Mouse (Mus musculus) embryonic facial prominence, embryonic 13.5 days (tissue): ENCODE measurements around the gene Rbm45. TPM values are rescaled to one million over a fixed set of nuclear protein-coding genes. Genes with fewer than 3 reads are reported as not detected.
A peak's percentile ranks its signal among the peaks of the same experiment; 100 is the strongest.

Experiments
- ATAC-seq: fragments of 200-750 bp; cut with Nextera tagmentation; 2 replicates; pipeline ENCODE4 v1.8.0; 2017; ENCODE audit warnings: low read depth; ENCODE audit not compliant: insufficient number of reproducible peaks, insufficient read depth, low FRiP score, low TSS enrichment
- H3K27ac ChIP-seq: fragments of 300-500 bp; sonication (generic); 2 replicates; pipeline ENCODE4 v1.5.1; 2015; ENCODE audit warnings: moderate library complexity, mild to moderate bottlenecking, inconsistent platforms
- H3K27me3 ChIP-seq: fragments of 300-500 bp; sonication (generic); 2 replicates; pipeline ENCODE4 v1.6.1; 2015; ENCODE audit warnings: mild to moderate bottlenecking, inconsistent platforms
- H3K36me3 ChIP-seq: fragments of 300-500 bp; sonication (generic); 2 replicates; pipeline ENCODE4 v1.6.1; 2015; ENCODE audit warnings: mild to moderate bottlenecking, inconsistent platforms
- H3K4me1 ChIP-seq: fragments of 300-500 bp; sonication (generic); 2 replicates; pipeline ENCODE4 v1.6.1; 2015; ENCODE audit warnings: inconsistent platforms
- H3K4me2 ChIP-seq: fragments of 300-500 bp; sonication (generic); 2 replicates; pipeline ENCODE4 v1.6.1; 2015; ENCODE audit warnings: moderate library complexity, mild to moderate bottlenecking, inconsistent platforms
- H3K4me3 ChIP-seq: fragments of 300-500 bp; sonication (generic); 2 replicates; pipeline ENCODE4 v1.5.1; 2015; ENCODE audit warnings: mild to moderate bottlenecking, inconsistent platforms
- H3K9ac ChIP-seq: fragments of 300-500 bp; sonication (generic); 2 replicates; pipeline ENCODE4 v1.6.1; 2015; ENCODE audit warnings: mild to moderate bottlenecking, inconsistent platforms
- H3K9me3 ChIP-seq: fragments of 300-500 bp; sonication (generic); 2 replicates; pipeline ENCODE4 v1.6.1; 2016; ENCODE audit warnings: inconsistent platforms
- WGBS: fragments of 180-500 bp; shearing (Covaris S2); methylation state at CpG from one replicate; pipeline ENCODE4 v1.1.7; 2015; ENCODE audit warnings: mixed read lengths; 5-methylcytosine and 5-hydroxymethylcytosine counted together
- polyA plus RNA-seq: library from polyadenylated mRNA; unstranded; fragments of >200 nt; fragmentation: Nextera tagmentation; extraction: Ambion mirVana; gene quantifications from 2 replicates; pipeline ENCODE4 v1.2.1, GENCODE M21; 2015

Gene Rbm45
- polyA plus RNA-seq, 1 experiment from 2014 or later, result 18.0 TPM

GRCm38 (mm10) chr2:76347839-76348238, 21.9 kb upstream of the Rbm45 start:
- Histone ChIP-seq H3K27me3 (no peaks in the 10 kb centered on the region), H3K4me2 (no peak overlapping the region), H3K9me3 (no peaks in the 10 kb centered on the region), H3K27ac (no peak overlapping the region), H3K4me3 (no peak overlapping the region), H3K9ac (no peak overlapping the region), H3K36me3 (no peaks in the 10 kb centered on the region), H3K4me1 (no peaks in the 10 kb centered on the region)
- 75% methylated on average over 6 of the region's 6 CpGs for WGBS
- ATAC-seq, result no peak

DNA sequence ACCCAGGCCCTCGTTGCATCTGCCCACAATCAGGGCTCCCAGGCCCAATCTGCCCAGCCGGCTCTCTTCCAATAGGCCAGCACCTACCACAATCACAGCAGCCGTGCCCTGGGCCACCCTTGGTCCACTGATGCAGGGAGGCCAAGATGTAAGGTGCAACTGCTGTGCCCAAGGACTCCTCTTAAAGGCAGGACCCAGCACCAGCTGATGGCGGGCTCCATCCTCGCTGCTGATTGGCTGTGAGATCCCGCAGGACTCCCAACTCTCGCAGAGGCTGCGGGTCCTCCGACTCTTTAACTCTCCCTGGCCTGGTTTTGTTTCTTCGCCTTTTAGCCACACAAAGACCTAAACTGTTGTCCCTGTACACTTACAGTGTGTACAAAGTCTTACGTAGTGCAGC, 9.6 kb upstream of the Rbm45 start, which contains the start of gene Cyct:
TSS of gene Cyct (minus strand) at position 225 of the 400 bp plus-strand sequence.
- Histone ChIP-seq H3K4me1 (no peaks in the 10 kb centered on the region), H3K27me3 (no peaks in the 10 kb centered on the region), H3K4me3 (no peak within 1 kb of the TSS), H3K9me3 (no peaks in the 10 kb centered on the region), H3K9ac (no peak within 1 kb of the TSS), H3K36me3 (no peaks in the 10 kb centered on the region), H3K4me2 (no peak within 1 kb of the TSS), H3K27ac (no peak within 1 kb of the TSS)
- ATAC-seq, result no peak
- WGBS, result 86% methylated on average over 11 of the region's 11 CpGs

DNA sequence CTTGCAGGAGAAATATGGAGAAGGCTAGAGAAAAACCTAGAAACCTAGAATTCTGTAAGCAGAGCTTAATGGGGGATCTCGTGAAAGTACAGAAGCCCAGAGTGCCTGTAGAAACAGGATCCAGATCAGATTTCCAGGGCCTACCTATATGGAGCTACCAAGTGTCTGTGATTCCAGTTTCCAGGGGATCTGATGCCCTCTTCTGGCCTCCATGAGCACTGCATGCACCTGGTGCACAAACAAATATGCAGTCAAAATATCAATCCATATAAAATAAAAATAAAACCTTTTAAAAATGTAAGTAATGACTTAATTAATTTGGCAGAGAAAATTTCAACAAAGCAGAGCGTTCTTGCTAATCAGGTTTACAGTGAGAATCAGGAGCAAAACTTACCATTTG, 7.7 kb upstream of the Rbm45 start:
- no peak overlapping the region for H3K27ac ChIP-seq
- H3K4me2 ChIP-seq, result no peak overlapping the region
- 39% methylated on average over 2 of the region's 2 CpGs for WGBS
- no peak overlapping the region for H3K4me3 ChIP-seq
- no peak overlapping the region for H3K9ac ChIP-seq
- no peaks in the 10 kb centered on the region for H3K27me3 ChIP-seq
- no peak for ATAC-seq
- H3K36me3 ChIP-seq, result no peaks in the 10 kb centered on the region
- no peaks in the 10 kb centered on the region for H3K4me1 ChIP-seq
- no peaks in the 10 kb centered on the region for H3K9me3 ChIP-seq

GRCm38 (mm10) chr2:76365811-76366210, 4.0 kb upstream of the Rbm45 start:
- no peaks in the 10 kb centered on the region for H3K9me3 ChIP-seq
- H3K9ac ChIP-seq, result no peak overlapping the region
- H3K4me2 ChIP-seq, result no peak overlapping the region
- H3K36me3 ChIP-seq, result no peaks in the 10 kb centered on the region
- H3K4me1 ChIP-seq, result peaks cover 1% of the 10 kb centered on the region
- ATAC-seq, result no peak
- no peaks in the 10 kb centered on the region; the same call in 1 of the 2 replicates for H3K27me3 ChIP-seq
- no peak overlapping the region for H3K27ac ChIP-seq
- no peak overlapping the region for H3K4me3 ChIP-seq
- WGBS, result 71% methylated on average over 4 of the region's 4 CpGs

- no peak overlapping the region for H3K9ac ChIP-seq
- H3K27ac ChIP-seq, result no peak overlapping the region
- H3K36me3 ChIP-seq, result no peaks in the 10 kb centered on the region; the same call in 1 of the 2 replicates
- no peaks in the 10 kb centered on the region for H3K9me3 ChIP-seq
- H3K4me1 ChIP-seq, result peaks cover 8% of the 10 kb centered on the region
- WGBS, result 18% methylated on average over 9 of the region's 9 CpGs
- no peak overlapping the region for H3K4me3 ChIP-seq
- H3K27me3 ChIP-seq, result no peaks in the 10 kb centered on the region; the same call in 1 of the 2 replicates
- H3K4me2 ChIP-seq, result no peak overlapping the region
- ATAC-seq, result no peak
Measured at GRCm38 (mm10) chr2:76367188-76367922, 2.4 kb upstream of the Rbm45 start.

- peaks cover 9% of the 10 kb centered on the region for H3K36me3 ChIP-seq
- H3K9ac ChIP-seq, result no peak overlapping the region
- H3K27me3 ChIP-seq, result no peaks in the 10 kb centered on the region; the same call in 1 of the 2 replicates
- no peaks in the 10 kb centered on the region for H3K9me3 ChIP-seq
- peaks cover 8% of the 10 kb centered on the region for H3K4me1 ChIP-seq
- no peak for ATAC-seq
- H3K4me3 ChIP-seq, result no peak overlapping the region
- H3K4me2 ChIP-seq, result no peak overlapping the region
- 70% methylated on average over 13 of the region's 13 CpGs for WGBS
- no peak overlapping the region for H3K27ac ChIP-seq
Measured at GRCm38 (mm10) chr2:76368861-76369660, 723 bp upstream of the Rbm45 start.

DNA sequence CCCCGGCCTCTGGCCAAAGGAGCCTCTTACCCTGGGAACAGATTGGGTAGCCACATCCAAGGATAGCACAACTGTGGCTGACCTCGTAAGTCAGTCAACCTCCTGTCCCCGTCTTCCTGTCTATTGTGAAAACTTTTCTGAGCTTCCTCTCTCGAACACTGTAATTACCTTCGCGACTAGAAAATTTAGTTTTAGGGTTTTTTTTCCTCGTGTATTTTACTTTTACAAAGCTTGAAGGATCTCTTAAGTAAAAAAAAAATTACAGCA, 805 bp downstream of the Rbm45 start:
- Histone ChIP-seq H3K36me3 (peaks cover 18% of the 10 kb centered on the region), H3K4me3 (peak overlapping the region; percentile 96), H3K9me3 (no peaks in the 10 kb centered on the region), H3K27me3 (no peaks in the 10 kb centered on the region; the same call in 1 of the 2 replicates), H3K4me2 (peak overlapping the region; percentile 88), H3K4me1 (peaks cover 8% of the 10 kb centered on the region), H3K27ac (no peak overlapping the region; the same call in 1 of the 2 replicates), H3K9ac (peak overlapping the region; percentile 88)
- WGBS, result 1% methylated on average over 7 of the region's 7 CpGs
- no peak for ATAC-seq

DNA sequence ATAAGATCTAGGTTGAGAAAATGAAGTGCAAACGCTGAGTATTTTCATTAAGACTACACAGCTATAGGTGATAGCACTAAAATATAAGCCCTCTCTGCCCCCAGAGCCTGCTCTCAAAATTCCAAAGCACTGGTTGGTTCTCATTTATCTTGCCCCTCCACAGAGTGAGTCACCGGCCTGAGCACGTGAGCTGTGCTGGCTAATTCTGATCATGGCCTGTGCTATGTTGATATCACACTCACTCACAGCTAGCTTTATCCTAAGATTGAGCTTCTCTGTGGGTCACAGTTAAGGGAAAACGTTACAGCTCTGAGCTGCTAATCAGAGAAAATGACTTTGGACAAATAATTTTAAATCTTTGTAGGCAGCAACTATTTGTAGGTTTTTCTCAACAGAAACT, 2.5 kb downstream of the Rbm45 start:
- H3K27me3 ChIP-seq, result no peaks in the 10 kb centered on the region; the same call in 1 of the 2 replicates

DNA sequence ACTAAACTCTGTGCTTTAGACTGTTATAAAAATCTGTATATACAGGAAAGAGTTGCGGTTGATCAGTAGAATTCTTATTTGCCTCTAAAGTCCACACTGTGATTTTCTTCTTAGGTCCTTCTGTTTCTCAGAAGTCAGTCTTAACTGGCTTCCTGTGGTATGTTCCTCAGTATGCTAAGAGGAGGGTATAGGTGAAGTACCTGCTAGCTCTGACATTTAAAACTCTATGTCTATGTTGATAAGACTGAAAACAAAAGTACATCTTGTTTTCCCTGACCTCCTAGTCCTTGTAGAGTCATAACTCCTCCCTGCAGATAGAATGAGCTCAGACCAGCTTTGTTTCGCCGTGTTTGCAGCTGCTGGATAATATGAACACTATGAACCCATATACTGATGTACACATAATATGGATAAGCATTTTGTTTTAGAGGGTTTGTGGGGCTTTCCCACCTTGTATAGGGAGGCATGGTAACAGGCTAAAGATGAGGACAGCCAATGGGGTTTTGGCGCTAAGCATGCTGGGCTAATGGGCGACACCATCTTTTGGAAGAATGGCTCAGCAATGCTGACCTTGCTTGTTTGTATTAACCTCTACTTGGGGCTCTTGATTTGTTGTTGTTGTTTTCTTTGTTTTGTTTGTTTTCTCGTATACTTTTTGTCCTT, 4.9 kb downstream of the Rbm45 start:
- peaks cover 8% of the 10 kb centered on the region for H3K4me1 ChIP-seq
- H3K9ac ChIP-seq, result no peak overlapping the region
- no peaks in the 10 kb centered on the region for H3K27me3 ChIP-seq
- WGBS, result 92% methylated on average over 6 of the region's 6 CpGs
- no peaks in the 10 kb centered on the region for H3K9me3 ChIP-seq
- ATAC-seq, result no peak
- no peak overlapping the region for H3K4me3 ChIP-seq
- H3K27ac ChIP-seq, result no peak overlapping the region
- H3K4me2 ChIP-seq, result no peak overlapping the region
- H3K36me3 ChIP-seq, result peaks cover 43% of the 10 kb centered on the region

More for the DNA sequence above, 2.5 kb downstream of the Rbm45 start:
- Histone ChIP-seq H3K4me3 (no peak overlapping the region), H3K9ac (no peak overlapping the region), H3K4me2 (no peak overlapping the region), H3K27ac (no peak overlapping the region), H3K4me1 (peaks cover 8% of the 10 kb centered on the region), H3K36me3 (peaks cover 21% of the 10 kb centered on the region), H3K9me3 (no peaks in the 10 kb centered on the region)
- ATAC-seq, result no peak
- WGBS, result 89% methylated on average over 4 of the region's 4 CpGs

- Histone ChIP-seq H3K4me1 (no peaks in the 10 kb centered on the region), H3K9me3 (no peaks in the 10 kb centered on the region), H3K36me3 (peaks cover 67% of the 10 kb centered on the region), H3K27ac (no peak overlapping the region), H3K9ac (no peak overlapping the region), H3K4me3 (no peak overlapping the region), H3K27me3 (no peaks in the 10 kb centered on the region), H3K4me2 (no peak overlapping the region)
- ATAC-seq, result no peak
- WGBS, result 97% methylated on average over 19 of the region's 19 CpGs
Measured at GRCm38 (mm10) chr2:76378646-76379045, 8.9 kb downstream of the Rbm45 start.

GRCm38 (mm10) chr2:76386531-76386930, 16.7 kb downstream of the Rbm45 start:
- ATAC-seq, result no peak
- Histone ChIP-seq H3K4me3 (no peak overlapping the region), H3K9me3 (no peaks in the 10 kb centered on the region), H3K9ac (no peak overlapping the region), H3K27ac (no peak overlapping the region), H3K36me3 (peaks cover 26% of the 10 kb centered on the region), H3K4me1 (no peaks in the 10 kb centered on the region), H3K4me2 (no peak overlapping the region), H3K27me3 (no peaks in the 10 kb centered on the region)
